Mouse (Mus musculus): Measurements from ENCODE around the gene Camta1. TPM values are rescaled to one million over a fixed set of nuclear protein-coding genes. Genes with fewer than 3 reads are reported as not detected.

Camta1 gene
- polyA plus RNA-seq, 1 experiment from 2014 or later = 106 TPM

GRCm38 (mm10) chr4:151096334-151097103 is 765.2 kb downstream of the Camta1 start:
- ATAC-seq (ENCODE audit: insufficient number of reproducible peaks, low FRiP score, low TSS enrichment, low read depth) (no peak), DNase-seq (ENCODE audit: low spot score) (no peak)
- Histone ChIP-seq H3K27me3 (ENCODE audit: control insufficient read depth, insufficient read depth, low read length) (no peaks in the 10 kb centered on the region), H3K9me3 (ENCODE audit: control insufficient read depth, low read length) (no peaks in the 10 kb centered on the region), H3K9ac (ENCODE audit: low read length) (no peak overlapping the region), H3K4me1 (ENCODE audit: control insufficient read depth, insufficient read depth, low read length) (no peaks in the 10 kb centered on the region), H3K4me3 (ENCODE audit: low read depth, low read length) (no peak overlapping the region), H3K4me2 (ENCODE audit: low read depth, severe bottlenecking) (no peak overlapping the region), H3K27ac (replicated peaks; ENCODE audit: low read depth, low read length) (no peak overlapping the region), H3K36me3 (ENCODE audit: control insufficient read depth, insufficient read depth, low read length) (no peaks in the 10 kb centered on the region)
- 85% methylated on average over 18 of the region's 18 CpGs for WGBS

GRCm38 (mm10) chr4:151095207-151095606 is 766.5 kb downstream of the Camta1 start:
- no peak for ATAC-seq (ENCODE audit: insufficient number of reproducible peaks, low FRiP score, low TSS enrichment, low read depth)
- no peaks in the 10 kb centered on the region for H3K4me1 ChIP-seq (ENCODE audit: control insufficient read depth, insufficient read depth, low read length)
- H3K4me2 ChIP-seq (ENCODE audit: low read depth, severe bottlenecking) = no peak overlapping the region
- no peaks in the 10 kb centered on the region for H3K9me3 ChIP-seq (ENCODE audit: control insufficient read depth, low read length)
- no peaks in the 10 kb centered on the region for H3K27me3 ChIP-seq (ENCODE audit: control insufficient read depth, insufficient read depth, low read length)
- no peak overlapping the region for H3K4me3 ChIP-seq (ENCODE audit: low read depth, low read length)
- H3K9ac ChIP-seq (ENCODE audit: low read length) = no peak overlapping the region
- DNase-seq (ENCODE audit: low spot score) = peak; percentile 44
- no peaks in the 10 kb centered on the region for H3K36me3 ChIP-seq (ENCODE audit: control insufficient read depth, insufficient read depth, low read length)
- 38% methylated on average over 2 of the region's 2 CpGs for WGBS
- H3K27ac ChIP-seq (replicated peaks; ENCODE audit: low read depth, low read length) = no peak overlapping the region

DNA sequence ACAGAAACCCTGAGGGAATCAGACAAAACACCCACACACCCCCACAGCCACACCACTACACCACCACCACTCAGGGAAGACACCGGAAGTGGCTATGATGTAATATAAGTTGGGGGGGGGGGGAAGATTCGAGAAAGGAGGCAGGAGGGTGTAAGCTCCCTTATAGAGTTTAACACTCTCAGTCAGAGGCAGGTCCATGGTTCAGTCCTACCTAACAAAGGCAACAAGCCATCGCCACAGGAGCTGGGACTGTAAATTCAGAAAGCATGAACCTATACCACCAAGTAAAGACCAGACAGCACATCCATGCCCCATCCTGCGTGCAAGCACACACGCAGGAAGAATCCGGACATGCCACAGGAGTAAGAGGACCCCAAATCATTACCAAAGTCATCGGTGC is 772.4 kb downstream of the Camta1 start, which contains the start of gene Gm13090:
Gm13090 (plus strand) TSS at position 301 of the 400 bp plus-strand sequence.
- DNase-seq (ENCODE audit: low spot score) (no peak), ATAC-seq (ENCODE audit: insufficient number of reproducible peaks, low FRiP score, low TSS enrichment, low read depth) (no peak)
- Histone ChIP-seq H3K9ac (ENCODE audit: low read length) (no peak within 1 kb of the TSS), H3K4me1 (ENCODE audit: control insufficient read depth, insufficient read depth, low read length) (no peaks in the 10 kb centered on the region), H3K36me3 (ENCODE audit: control insufficient read depth, insufficient read depth, low read length) (no peaks in the 10 kb centered on the region), H3K4me2 (ENCODE audit: low read depth, severe bottlenecking) (no peak within 1 kb of the TSS), H3K4me3 (ENCODE audit: low read depth, low read length) (no peak within 1 kb of the TSS), H3K27ac (replicated peaks; ENCODE audit: low read depth, low read length) (no peak within 1 kb of the TSS), H3K9me3 (ENCODE audit: control insufficient read depth, low read length) (no peaks in the 10 kb centered on the region), H3K27me3 (ENCODE audit: control insufficient read depth, insufficient read depth, low read length) (no peaks in the 10 kb centered on the region)
- WGBS = 97% methylated on average over 7 of the region's 7 CpGs

DNA sequence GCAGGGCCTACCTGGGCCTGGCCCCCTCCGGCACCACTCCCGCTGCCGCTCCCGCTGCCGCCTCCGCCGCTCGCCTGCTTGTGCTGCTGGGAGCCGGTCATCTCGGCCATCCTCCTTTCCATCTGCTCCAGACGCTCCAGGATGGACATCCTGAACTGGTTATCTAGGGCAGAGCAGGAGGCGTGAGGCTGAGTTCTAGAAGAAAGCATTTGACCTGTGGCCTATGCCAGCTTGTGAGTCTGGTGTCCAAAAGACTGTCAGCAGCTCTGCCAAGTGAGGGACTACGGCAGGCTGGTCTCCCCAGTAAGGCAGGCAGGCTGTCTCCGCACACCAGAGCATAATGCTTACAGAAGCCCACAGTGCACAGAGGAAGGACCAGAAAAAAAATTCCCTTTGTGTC is 772.9 kb downstream of the Camta1 start:
- 84% methylated on average over 14 of the region's 14 CpGs for WGBS
- Histone ChIP-seq H3K27ac (replicated peaks; ENCODE audit: low read depth, low read length) (no peak overlapping the region), H3K27me3 (ENCODE audit: control insufficient read depth, insufficient read depth, low read length) (no peaks in the 10 kb centered on the region), H3K4me1 (ENCODE audit: control insufficient read depth, insufficient read depth, low read length) (no peaks in the 10 kb centered on the region), H3K9me3 (ENCODE audit: control insufficient read depth, low read length) (no peaks in the 10 kb centered on the region), H3K4me2 (ENCODE audit: low read depth, severe bottlenecking) (no peak overlapping the region), H3K4me3 (ENCODE audit: low read depth, low read length) (no peak overlapping the region), H3K36me3 (ENCODE audit: control insufficient read depth, insufficient read depth, low read length) (no peaks in the 10 kb centered on the region), H3K9ac (ENCODE audit: low read length) (no peak overlapping the region)
- DNase-seq (ENCODE audit: low spot score) (no peak), ATAC-seq (ENCODE audit: insufficient number of reproducible peaks, low FRiP score, low TSS enrichment, low read depth) (no peak)

DNA sequence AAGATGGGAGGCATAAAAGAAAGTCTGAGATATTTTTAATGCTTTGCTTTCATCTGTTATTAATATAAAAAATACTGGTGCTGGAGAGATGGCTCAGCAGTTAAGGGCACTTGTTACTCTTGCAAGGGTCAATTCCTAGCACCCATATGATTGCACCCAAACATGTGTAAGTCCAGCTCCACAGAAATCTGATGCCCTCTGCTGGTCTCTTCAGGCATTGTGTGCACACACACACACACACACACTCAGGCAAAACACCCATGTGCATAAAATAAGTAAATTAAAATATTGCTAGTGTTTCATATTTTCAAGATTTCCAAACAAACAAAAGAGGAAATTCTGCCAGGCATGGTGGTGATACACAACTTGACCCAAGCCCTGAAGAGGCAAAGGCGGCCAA is 774.3 kb downstream of the Camta1 start:
- Histone ChIP-seq H3K27ac (replicated peaks; ENCODE audit: low read depth, low read length) (no peak overlapping the region), H3K4me2 (ENCODE audit: low read depth, severe bottlenecking) (no peak overlapping the region), H3K9ac (ENCODE audit: low read length) (no peak overlapping the region), H3K9me3 (ENCODE audit: control insufficient read depth, low read length) (no peaks in the 10 kb centered on the region), H3K4me1 (ENCODE audit: control insufficient read depth, insufficient read depth, low read length) (no peaks in the 10 kb centered on the region), H3K27me3 (ENCODE audit: control insufficient read depth, insufficient read depth, low read length) (no peaks in the 10 kb centered on the region), H3K4me3 (ENCODE audit: low read depth, low read length) (no peak overlapping the region), H3K36me3 (ENCODE audit: control insufficient read depth, insufficient read depth, low read length) (no peaks in the 10 kb centered on the region)
- 100% methylated on average over 1 of the region's 1 CpGs for WGBS
- ATAC-seq (ENCODE audit: insufficient number of reproducible peaks, low FRiP score, low TSS enrichment, low read depth) = no peak
- no peak for DNase-seq (ENCODE audit: low spot score)

DNA sequence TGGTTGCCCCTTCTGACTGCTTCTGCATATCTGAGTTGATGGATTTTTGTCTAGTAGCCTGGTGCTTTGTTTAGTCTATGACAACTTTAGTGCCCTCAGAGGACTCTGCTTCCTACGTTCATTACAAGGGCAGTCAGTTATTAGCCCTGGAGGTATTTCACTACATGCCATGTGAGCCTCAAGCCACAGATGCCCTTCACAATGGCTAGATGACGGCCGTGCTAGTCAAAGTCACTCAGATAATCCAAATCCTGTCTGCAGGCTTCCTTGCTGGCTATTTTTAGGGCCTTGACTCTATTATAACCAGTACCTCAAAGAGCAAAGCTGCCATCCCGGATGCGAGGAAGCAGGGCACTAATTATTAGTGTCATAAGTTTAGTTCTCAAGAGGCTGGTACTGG is 778.6 kb downstream of the Camta1 start:
- ATAC-seq (ENCODE audit: insufficient number of reproducible peaks, low FRiP score, low TSS enrichment, low read depth) = no peak
- Histone ChIP-seq H3K4me3 (ENCODE audit: low read depth, low read length) (no peak overlapping the region), H3K9me3 (ENCODE audit: control insufficient read depth, low read length) (no peaks in the 10 kb centered on the region), H3K4me1 (ENCODE audit: control insufficient read depth, insufficient read depth, low read length) (no peaks in the 10 kb centered on the region), H3K36me3 (ENCODE audit: control insufficient read depth, insufficient read depth, low read length) (no peaks in the 10 kb centered on the region), H3K4me2 (ENCODE audit: low read depth, severe bottlenecking) (no peak overlapping the region), H3K9ac (ENCODE audit: low read length) (no peak overlapping the region), H3K27ac (replicated peaks; ENCODE audit: low read depth, low read length) (no peak overlapping the region), H3K27me3 (ENCODE audit: control insufficient read depth, insufficient read depth, low read length) (no peaks in the 10 kb centered on the region)
- no peak for DNase-seq (ENCODE audit: low spot score)
- WGBS = 76% methylated on average over 5 of the region's 5 CpGs

DNA sequence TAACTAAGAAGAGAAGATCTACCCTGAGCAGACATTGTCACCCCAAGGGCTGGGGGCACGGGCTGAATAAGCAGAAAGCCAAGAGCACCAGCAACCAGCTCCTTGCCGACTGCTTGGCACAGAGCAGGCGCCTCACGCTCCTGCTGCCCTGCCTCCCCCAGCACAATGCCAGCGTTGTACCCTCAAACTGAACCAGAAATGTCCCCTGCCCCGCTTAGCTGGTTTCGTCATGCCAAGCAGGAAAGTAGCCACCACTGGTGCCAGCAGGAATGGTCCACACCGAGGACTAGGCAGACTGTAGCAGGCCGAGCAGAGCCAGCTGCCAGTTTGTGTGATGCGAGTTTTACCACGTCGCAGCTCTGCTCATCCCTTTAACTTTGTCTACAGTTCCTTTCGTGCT is 779.7 kb downstream of the Camta1 start:
- Histone ChIP-seq H3K4me2 (ENCODE audit: low read depth, severe bottlenecking) (no peak overlapping the region), H3K4me3 (ENCODE audit: low read depth, low read length) (no peak overlapping the region), H3K9me3 (ENCODE audit: control insufficient read depth, low read length) (no peaks in the 10 kb centered on the region), H3K9ac (ENCODE audit: low read length) (no peak overlapping the region), H3K4me1 (ENCODE audit: control insufficient read depth, insufficient read depth, low read length) (no peaks in the 10 kb centered on the region), H3K27ac (replicated peaks; ENCODE audit: low read depth, low read length) (no peak overlapping the region), H3K27me3 (ENCODE audit: control insufficient read depth, insufficient read depth, low read length) (no peaks in the 10 kb centered on the region), H3K36me3 (ENCODE audit: control insufficient read depth, insufficient read depth, low read length) (no peaks in the 10 kb centered on the region)
- DNase-seq (ENCODE audit: low spot score) (no peak), ATAC-seq (ENCODE audit: insufficient number of reproducible peaks, low FRiP score, low TSS enrichment, low read depth) (no peak)
- WGBS = 95% methylated on average over 13 of the region's 13 CpGs

DNA sequence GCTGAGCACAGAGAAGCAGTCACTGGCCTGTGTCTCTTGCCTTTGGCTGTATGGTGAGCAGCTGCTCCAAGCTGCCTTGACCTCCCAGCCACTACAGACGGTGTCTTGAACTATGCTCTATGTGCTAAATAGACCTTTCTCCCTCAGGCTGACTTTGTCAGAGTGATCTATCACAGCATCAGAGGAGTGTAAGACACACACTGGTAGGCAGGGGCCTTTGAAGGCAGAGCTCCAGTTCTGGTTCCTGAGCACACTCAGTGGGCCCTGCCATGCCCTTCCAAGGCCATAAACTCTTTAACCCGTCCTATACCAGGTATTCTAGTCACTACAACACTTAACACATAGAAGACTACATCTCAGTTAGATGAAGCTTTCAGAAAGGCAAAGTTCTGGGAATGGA is 780.3 kb downstream of the Camta1 start:
- Histone ChIP-seq H3K4me1 (ENCODE audit: control insufficient read depth, insufficient read depth, low read length) (no peaks in the 10 kb centered on the region), H3K4me3 (ENCODE audit: low read depth, low read length) (no peak overlapping the region), H3K27me3 (ENCODE audit: control insufficient read depth, insufficient read depth, low read length) (no peaks in the 10 kb centered on the region), H3K27ac (replicated peaks; ENCODE audit: low read depth, low read length) (no peak overlapping the region), H3K9ac (ENCODE audit: low read length) (no peak overlapping the region), H3K4me2 (ENCODE audit: low read depth, severe bottlenecking) (no peak overlapping the region), H3K9me3 (ENCODE audit: control insufficient read depth, low read length) (no peaks in the 10 kb centered on the region), H3K36me3 (ENCODE audit: control insufficient read depth, insufficient read depth, low read length) (peaks cover under 1% of the 10 kb centered on the region; the same call in 1 of the 2 replicates)
- 77% methylated on average over 2 of the region's 2 CpGs for WGBS
- ATAC-seq (ENCODE audit: insufficient number of reproducible peaks, low FRiP score, low TSS enrichment, low read depth) = no peak
- DNase-seq (ENCODE audit: low spot score) = no peak

- Histone ChIP-seq H3K27me3 (ENCODE audit: control insufficient read depth, insufficient read depth, low read length) (no peaks in the 10 kb centered on the region), H3K4me2 (ENCODE audit: low read depth, severe bottlenecking) (no peak overlapping the region), H3K27ac (replicated peaks; ENCODE audit: low read depth, low read length) (no peak overlapping the region), H3K9ac (ENCODE audit: low read length) (no peak overlapping the region), H3K36me3 (ENCODE audit: control insufficient read depth, insufficient read depth, low read length) (peaks cover 3% of the 10 kb centered on the region; the same call in 1 of the 2 replicates), H3K9me3 (ENCODE audit: control insufficient read depth, low read length) (no peaks in the 10 kb centered on the region), H3K4me1 (ENCODE audit: control insufficient read depth, insufficient read depth, low read length) (no peaks in the 10 kb centered on the region), H3K4me3 (ENCODE audit: low read depth, low read length) (no peak overlapping the region)
- ATAC-seq (ENCODE audit: insufficient number of reproducible peaks, low FRiP score, low TSS enrichment, low read depth) (no peak), DNase-seq (ENCODE audit: low spot score) (no peak)
- WGBS = 95% methylated on average over 15 of the region's 15 CpGs
Observed at GRCm38 (mm10) chr4:151074817-151075216, 786.9 kb downstream of the Camta1 start.

Data from limb, embryonic 11.5 days (tissue).